Mouse (Mus musculus) small intestine, adult 2 months (tissue): ENCODE measurements around the gene Myt1l. TPM values are rescaled to one million over a fixed set of nuclear protein-coding genes. Genes with fewer than 3 reads are reported as not detected.

ENCODE experiments used
- H3K27ac ChIP-seq: fragments of 200-500 bp; 2 replicates; pipeline ENCODE4 v1.5.1; 2012; ENCODE audit warnings: low read depth, low read length, control low read depth, inconsistent platforms; ENCODE audit not compliant: insufficient read depth
- H3K27me3 ChIP-seq: fragments of 200-500 bp; 2 replicates; pipeline ENCODE4 v1.6.1; 2012; ENCODE audit warnings: mild to moderate bottlenecking, moderate library complexity, low read length, inconsistent platforms; ENCODE audit not compliant: control insufficient read depth, insufficient read depth
- H3K36me3 ChIP-seq: fragments of 200-500 bp; 2 replicates; pipeline ENCODE4 v1.6.1; 2012; ENCODE audit warnings: mild to moderate bottlenecking, low read length, control low read depth, inconsistent platforms; ENCODE audit not compliant: control insufficient read depth, insufficient read depth
- H3K4me1 ChIP-seq: fragments of 200-500 bp; 2 replicates; pipeline ENCODE4 v1.6.1; 2012; ENCODE audit warnings: low read length, inconsistent platforms, mixed read lengths; ENCODE audit not compliant: control insufficient read depth, insufficient read depth, insufficient read length
- H3K4me3 ChIP-seq: fragments of 200-500 bp; 2 replicates; pipeline ENCODE4 v1.5.1; 2012; ENCODE audit warnings: low read depth, mild to moderate bottlenecking, control low read depth, inconsistent platforms, low read length, moderate library complexity
- CTCF ChIP-seq: fragments of 200-500 bp; IDR thresholded peaks from 2 replicates; pipeline ENCODE4 v1.5.1; 2012; ENCODE audit warnings: low read depth, mild to moderate bottlenecking, control low read depth, inconsistent platforms, low read length, moderate library complexity, mixed read lengths; ENCODE audit not compliant: insufficient replicate concordance, insufficient read length; ENCODE audit errors: extremely low read depth
- POLR2A ChIP-seq: fragments of 200-500 bp; IDR thresholded peaks from 2 replicates; pipeline ENCODE4 v1.6.1; 2012; ENCODE audit warnings: low read depth, mild to moderate bottlenecking, control low read depth, inconsistent platforms, low read length, moderate library complexity
- WGBS: fragments of 180-500 bp; shearing (Covaris S2); methylation state at CpG from one replicate; pipeline ENCODE4 v1.1.7; 2018; 5-methylcytosine and 5-hydroxymethylcytosine counted together
- polyA plus RNA-seq: library from polyadenylated mRNA; depleted of rRNA; stranded (reverse); fragments of >200 nt; gene quantifications from 2 replicates; pipeline ENCODE4 v1.2.3, GENCODE M21; 2012

Gene Myt1l
- polyA plus RNA-seq, 1 experiment: 0.38 TPM

GRCm38 (mm10) chr12:29755872-29756265 lies 227.7 kb downstream of the Myt1l start:
- TF ChIP-seq CTCF (no peak), POLR2A (no peak)
- Histone ChIP-seq H3K4me3 (no peak overlapping the region), H3K36me3 (no peaks in the 10 kb centered on the region), H3K4me1 (no peaks in the 10 kb centered on the region), H3K27ac (no peak overlapping the region), H3K27me3 (no peaks in the 10 kb centered on the region)
- WGBS: 74% methylated on average over 3 of the region's 3 CpGs

GRCm38 (mm10) chr12:29760611-29761010 lies 232.4 kb downstream of the Myt1l start:
- TF ChIP-seq POLR2A: no peak
- no peak for TF ChIP-seq CTCF
- no peak overlapping the region for H3K4me3 ChIP-seq
- 69% methylated on average over 4 of the region's 4 CpGs for WGBS
- H3K27ac ChIP-seq: no peak overlapping the region
- no peaks in the 10 kb centered on the region for H3K4me1 ChIP-seq
- H3K27me3 ChIP-seq: no peaks in the 10 kb centered on the region
- no peaks in the 10 kb centered on the region for H3K36me3 ChIP-seq

- H3K27me3 ChIP-seq: no peaks in the 10 kb centered on the region
- TF ChIP-seq POLR2A: no peak
- TF ChIP-seq CTCF: no peak
- H3K27ac ChIP-seq: no peak overlapping the region
- H3K36me3 ChIP-seq: no peaks in the 10 kb centered on the region
- H3K4me3 ChIP-seq: no peak overlapping the region
- 89% methylated on average over 1 of the region's 1 CpGs for WGBS
- H3K4me1 ChIP-seq: no peaks in the 10 kb centered on the region
These were observed 238.0 kb downstream of the Myt1l start for GRCm38 (mm10) chr12:29766158-29766557.

GRCm38 (mm10) chr12:29771791-29772190 lies 243.6 kb downstream of the Myt1l start:
- TF ChIP-seq CTCF: no peak
- TF ChIP-seq POLR2A: no peak
- H3K4me3 ChIP-seq: no peak overlapping the region
- no peak overlapping the region for H3K27ac ChIP-seq
- no peaks in the 10 kb centered on the region for H3K4me1 ChIP-seq
- H3K27me3 ChIP-seq: no peaks in the 10 kb centered on the region
- no peaks in the 10 kb centered on the region for H3K36me3 ChIP-seq
- WGBS: 69% methylated on average over 3 of the region's 3 CpGs

- TF ChIP-seq CTCF: no peak
- TF ChIP-seq POLR2A: no peak
- Histone ChIP-seq H3K4me3 (no peak overlapping the region), H3K27me3 (no peaks in the 10 kb centered on the region), H3K4me1 (no peaks in the 10 kb centered on the region), H3K27ac (no peak overlapping the region), H3K36me3 (no peaks in the 10 kb centered on the region)
These were observed 244.2 kb downstream of the Myt1l start for GRCm38 (mm10) chr12:29772401-29772800.

- H3K4me1 ChIP-seq: no peaks in the 10 kb centered on the region
- WGBS: 80% methylated on average over 2 of the region's 2 CpGs
- no peaks in the 10 kb centered on the region for H3K27me3 ChIP-seq
- no peaks in the 10 kb centered on the region for H3K36me3 ChIP-seq
- no peak overlapping the region for H3K27ac ChIP-seq
- TF ChIP-seq CTCF: no peak
- TF ChIP-seq POLR2A: no peak
- H3K4me3 ChIP-seq: no peak overlapping the region
These were observed 250.7 kb downstream of the Myt1l start for GRCm38 (mm10) chr12:29778901-29779300.

GRCm38 (mm10) chr12:29789319-29790050 lies 261.3 kb downstream of the Myt1l start:
- Histone ChIP-seq H3K27ac (no peak overlapping the region), H3K4me1 (no peaks in the 10 kb centered on the region), H3K4me3 (no peak overlapping the region), H3K27me3 (no peaks in the 10 kb centered on the region), H3K36me3 (no peaks in the 10 kb centered on the region)
- no peak for TF ChIP-seq POLR2A
- no peak for TF ChIP-seq CTCF
- WGBS: 43% methylated on average over 16 of the region's 16 CpGs

GRCm38 (mm10) chr12:29790051-29790386 lies 261.8 kb downstream of the Myt1l start:
- Histone ChIP-seq H3K36me3 (no peaks in the 10 kb centered on the region), H3K4me1 (no peaks in the 10 kb centered on the region), H3K27me3 (no peaks in the 10 kb centered on the region), H3K4me3 (no peak overlapping the region), H3K27ac (no peak overlapping the region)
- WGBS: 49% methylated on average over 4 of the region's 4 CpGs
- TF ChIP-seq POLR2A (no peak), CTCF (no peak)
